Mouse (Mus musculus) frontal cortex, postnatal 14 days (tissue): ENCODE results near the gene Tbc1d2b.

Source experiments
- DNase-seq, 2 experiments: peaks; one replicate each; pipeline ENCODE4 v3.0.0; 2022; ENCODE audit warnings: low spot score in 2 of 2

The Tbc1d2b gene

GRCm38 (mm10) chr9:90204396-90204915 lies 66.1 kb downstream of the Tbc1d2b start:
- DNase-seq = no peak

- no peak for DNase-seq
Measured at GRCm38 (mm10) chr9:90203233-90203632, 67.4 kb downstream of the Tbc1d2b start.

- DNase-seq = no peak
Measured at GRCm38 (mm10) chr9:90201541-90201940, 69.1 kb downstream of the Tbc1d2b start.

- DNase-seq = no peak
Measured at GRCm38 (mm10) chr9:90201096-90201495, 69.5 kb downstream of the Tbc1d2b start.

GRCm38 (mm10) chr9:90200501-90200900 lies 70.1 kb downstream of the Tbc1d2b start:
- no peak for DNase-seq

GRCm38 (mm10) chr9:90199611-90200010 lies 71.0 kb downstream of the Tbc1d2b start:
- no peak for DNase-seq

- DNase-seq = peak in 1 of 2 experiments; percentile 25
Measured at GRCm38 (mm10) chr9:90198531-90199449, 71.8 kb downstream of the Tbc1d2b start.

GRCm38 (mm10) chr9:90197866-90198383 lies 72.7 kb downstream of the Tbc1d2b start:
- no peak for DNase-seq

- DNase-seq = no peak
Measured at GRCm38 (mm10) chr9:90197116-90197665, 73.4 kb downstream of the Tbc1d2b start.

GRCm38 (mm10) chr9:90196262-90196661 lies 74.3 kb downstream of the Tbc1d2b start:
- no peak for DNase-seq

- no peak for DNase-seq
Measured at GRCm38 (mm10) chr9:90195000-90195399, 75.6 kb downstream of the Tbc1d2b start.

- DNase-seq = no peak
Measured at GRCm38 (mm10) chr9:90189391-90189790, 81.2 kb downstream of the Tbc1d2b start.

GRCm38 (mm10) chr9:90188893-90189292 lies 81.7 kb downstream of the Tbc1d2b start:
- DNase-seq = no peak

GRCm38 (mm10) chr9:90185356-90185910 lies 85.2 kb downstream of the Tbc1d2b start:
- no peak for DNase-seq

GRCm38 (mm10) chr9:90184116-90184515 lies 86.5 kb downstream of the Tbc1d2b start:
- DNase-seq = no peak

- no peak for DNase-seq
Measured at GRCm38 (mm10) chr9:90183550-90183949, 87.1 kb downstream of the Tbc1d2b start.

- DNase-seq = no peak
Measured at GRCm38 (mm10) chr9:90182636-90183421, 87.8 kb downstream of the Tbc1d2b start.

GRCm38 (mm10) chr9:90181656-90182388 lies 88.8 kb downstream of the Tbc1d2b start:
- DNase-seq = no peak

GRCm38 (mm10) chr9:90179409-90179808 lies 91.2 kb downstream of the Tbc1d2b start:
- no peak for DNase-seq

- peak in 1 of 2 experiments; percentile 3 for DNase-seq
Measured at GRCm38 (mm10) chr9:90173330-90173729, 97.3 kb downstream of the Tbc1d2b start.
